Mouse (Mus musculus) thymus, adult 2 months (tissue): ENCODE measurements around the gene Rnpepl1. TPM values are rescaled to one million over a fixed set of nuclear protein-coding genes. Genes with fewer than 3 reads are reported as not detected.

Experiments used
- DNase-seq: peaks from one replicate; pipeline ENCODE4 v3.0.0; 2021
- H3K27ac ChIP-seq: fragments of 200-500 bp; 2 replicates; pipeline ENCODE4 v1.5.1; 2012; ENCODE audit warnings: low read length, control low read depth; ENCODE audit not compliant: control insufficient read depth, insufficient read depth
- H3K27me3 ChIP-seq: fragments of 200-500 bp; 2 replicates; pipeline ENCODE4 v1.6.1; 2012; ENCODE audit warnings: mild to moderate bottlenecking, low read length, moderate library complexity, mixed read lengths; ENCODE audit not compliant: control insufficient read depth, insufficient read depth
- H3K36me3 ChIP-seq: fragments of 200-500 bp; 2 replicates; pipeline ENCODE4 v1.6.1; 2012; ENCODE audit warnings: mild to moderate bottlenecking, low read length, moderate library complexity; ENCODE audit not compliant: control insufficient read depth, insufficient read depth
- H3K4me1 ChIP-seq: fragments of 200-500 bp; replicated peaks from 2 replicates; pipeline ENCODE4 v1.6.1; 2012; ENCODE audit warnings: low read length; ENCODE audit not compliant: control insufficient read depth, insufficient read depth
- H3K4me3 ChIP-seq: fragments of 200-500 bp; 2 replicates; pipeline ENCODE4 v1.5.1; 2012; ENCODE audit warnings: mild to moderate bottlenecking, low read length, control low read depth, moderate library complexity; ENCODE audit not compliant: control insufficient read depth, insufficient read depth
- CTCF ChIP-seq: fragments of 200-500 bp; IDR thresholded peaks from 2 replicates; pipeline ENCODE4 v1.5.1; 2012; ENCODE audit warnings: mild to moderate bottlenecking, control low read depth, low read length, moderate library complexity, borderline replicate concordance; ENCODE audit not compliant: control insufficient read depth, poor library complexity, insufficient read depth; ENCODE audit errors: extremely low read depth
- POLR2A ChIP-seq: fragments of 200-500 bp; IDR thresholded peaks from 2 replicates; pipeline ENCODE4 v1.6.1; 2012; ENCODE audit warnings: mild to moderate bottlenecking, low read length, control low read depth, moderate library complexity; ENCODE audit not compliant: control insufficient read depth, poor library complexity, insufficient read depth; ENCODE audit errors: extremely low read depth
- WGBS: fragments of 180-500 bp; shearing (Covaris S2); methylation state at CpG from one replicate; pipeline ENCODE4 v1.1.7; 2018; 5-methylcytosine and 5-hydroxymethylcytosine counted together
- polyA plus RNA-seq: library from polyadenylated mRNA; depleted of rRNA; stranded (reverse); fragments of >200 nt; gene quantifications from 2 replicates; pipeline ENCODE4 v1.2.3, GENCODE M21; 2012

The Rnpepl1 gene
- polyA plus RNA-seq, 1 experiment: 440 TPM

- peak; percentile 52 for DNase-seq
- Histone ChIP-seq H3K4me1 (peaks cover 37% of the 10 kb centered on the region), H3K27me3 (no peaks in the 10 kb centered on the region), H3K4me3 (peak overlapping the region; percentile 95), H3K27ac (peak overlapping the region; percentile 26), H3K36me3 (peaks cover 12% of the 10 kb centered on the region)
- TF ChIP-seq POLR2A: 0 out of 2 replicates have a peak, but pooled peaks have one; percentile 4
- no peak for TF ChIP-seq CTCF
- 3% methylated on average over 85 of the region's 85 CpGs for WGBS
Observed at GRCm38 (mm10) chr1:92910925-92911720, 540 bp downstream of the Rnpepl1 start.

GRCm38 (mm10) chr1:92911721-92912138 lies 1.1 kb downstream of the Rnpepl1 start:
- DNase-seq: no peak
- H3K27ac ChIP-seq: peak overlapping the region; percentile 26; the same call in 1 of the 2 replicates
- H3K4me1 ChIP-seq: peaks cover 34% of the 10 kb centered on the region
- peaks cover 18% of the 10 kb centered on the region for H3K36me3 ChIP-seq
- no peaks in the 10 kb centered on the region for H3K27me3 ChIP-seq
- 39% methylated on average over 8 of the region's 8 CpGs for WGBS
- peak overlapping the region; percentile 95 for H3K4me3 ChIP-seq
- TF ChIP-seq CTCF (no peak), POLR2A (no peak)

- WGBS: 12% methylated on average over 1 of the region's 1 CpGs
Observed at GRCm38 (mm10) chr1:92912286-92912685, 1.7 kb downstream of the Rnpepl1 start.

GRCm38 (mm10) chr1:92914239-92914638 lies 3.7 kb downstream of the Rnpepl1 start:
- no peak overlapping the region for H3K27ac ChIP-seq
- DNase-seq: no peak
- H3K36me3 ChIP-seq: peaks cover 42% of the 10 kb centered on the region
- no peak overlapping the region for H3K4me3 ChIP-seq
- peaks cover 27% of the 10 kb centered on the region for H3K4me1 ChIP-seq
- 94% methylated on average over 4 of the region's 4 CpGs for WGBS
- H3K27me3 ChIP-seq: no peaks in the 10 kb centered on the region
- TF ChIP-seq POLR2A: no peak
- no peak for TF ChIP-seq CTCF

More at GRCm38 (mm10) chr1:92912286-92912685, 1.7 kb downstream of the Rnpepl1 start:
- Histone ChIP-seq H3K36me3 (peaks cover 24% of the 10 kb centered on the region), H3K4me1 (peaks cover 34% of the 10 kb centered on the region), H3K27me3 (no peaks in the 10 kb centered on the region), H3K27ac (no peak overlapping the region), H3K4me3 (peak overlapping the region; percentile 95)
- TF ChIP-seq CTCF: 0 out of 2 replicates have a peak, but pooled peaks have one; percentile 36
- no peak for TF ChIP-seq POLR2A
- peak; percentile 46 for DNase-seq

- Histone ChIP-seq H3K4me3 (no peak overlapping the region), H3K4me1 (peaks cover 22% of the 10 kb centered on the region), H3K27me3 (no peaks in the 10 kb centered on the region), H3K27ac (no peak overlapping the region), H3K36me3 (peaks cover 47% of the 10 kb centered on the region)
- WGBS: 99% methylated on average over 11 of the region's 11 CpGs
- no peak for TF ChIP-seq CTCF
- TF ChIP-seq POLR2A: no peak
- DNase-seq: no peak
Observed at GRCm38 (mm10) chr1:92914993-92915392, 4.4 kb downstream of the Rnpepl1 start.

GRCm38 (mm10) chr1:92916725-92917124 lies 6.1 kb downstream of the Rnpepl1 start:
- TF ChIP-seq CTCF (no peak), POLR2A (no peak)
- Histone ChIP-seq H3K36me3 (peaks cover 50% of the 10 kb centered on the region), H3K27ac (no peak overlapping the region), H3K27me3 (no peaks in the 10 kb centered on the region), H3K4me1 (peaks cover 14% of the 10 kb centered on the region), H3K4me3 (no peak overlapping the region)
- no peak for DNase-seq
- 98% methylated on average over 9 of the region's 9 CpGs for WGBS

GRCm38 (mm10) chr1:92919151-92919550 lies 8.6 kb downstream of the Rnpepl1 start:
- Histone ChIP-seq H3K36me3 (peaks cover 50% of the 10 kb centered on the region), H3K27me3 (no peaks in the 10 kb centered on the region), H3K4me1 (no peaks in the 10 kb centered on the region), H3K27ac (no peak overlapping the region), H3K4me3 (no peak overlapping the region)
- no peak for DNase-seq
- TF ChIP-seq POLR2A (no peak), CTCF (no peak)
- 96% methylated on average over 11 of the region's 11 CpGs for WGBS
